Mouse (Mus musculus): ENCODE results near the gene Slco2b1. TPM values are rescaled to one million over a fixed set of nuclear protein-coding genes. Genes with fewer than 3 reads are reported as not detected.
A peak's percentile ranks its signal among the peaks of the same experiment; 100 is the strongest.

Slco2b1 gene
- polyA plus RNA-seq, 1 experiment from 2014 or later = 0.36 TPM

DNA sequence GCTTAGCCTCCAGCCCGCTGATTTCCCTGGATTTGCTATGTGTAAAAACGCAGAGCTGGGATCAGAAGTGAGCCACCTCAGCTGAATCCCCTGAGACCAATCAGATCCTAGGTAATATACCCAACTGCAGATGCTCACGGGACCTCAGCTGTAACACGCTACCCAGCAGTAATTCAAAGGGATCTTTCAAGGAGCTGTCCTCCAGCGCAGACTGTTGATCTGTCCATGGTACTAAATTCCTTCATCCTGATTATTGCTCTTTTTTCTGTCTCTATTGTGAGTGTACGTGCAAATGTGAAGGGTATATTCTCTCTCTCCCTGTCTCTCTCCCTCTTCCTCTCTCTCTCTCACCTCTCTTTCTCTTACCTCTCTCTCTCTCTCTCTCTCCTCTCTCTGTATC lies 78.9 kb downstream of the Slco2b1 start:
- H3K4me1 ChIP-seq (ENCODE audit: control insufficient read depth, insufficient read depth, low read length) = no peaks in the 10 kb centered on the region
- peaks cover 47% of the 10 kb centered on the region for H3K27me3 ChIP-seq (ENCODE audit: control insufficient read depth, insufficient read depth, low read length)
- no peak overlapping the region for H3K4me2 ChIP-seq
- no peaks in the 10 kb centered on the region for H3K36me3 ChIP-seq (ENCODE audit: control insufficient read depth, insufficient read depth, low read length)
- H3K9me3 ChIP-seq (replicated peaks; ENCODE audit: control insufficient read depth, low read length) = no peaks in the 10 kb centered on the region
- no peak overlapping the region for H3K27ac ChIP-seq (ENCODE audit: low read depth, low read length)
- no peak overlapping the region for H3K9ac ChIP-seq (ENCODE audit: low read depth, low read length)
- ATAC-seq (replicated peaks; ENCODE audit: insufficient number of reproducible peaks, low FRiP score, low TSS enrichment) = no peak
- H3K4me3 ChIP-seq (ENCODE audit: low read depth, low read length) = no peak overlapping the region
- WGBS (ENCODE audit: insufficient replicate concordance) = 12% methylated on average over 6 of the region's 6 CpGs

DNA sequence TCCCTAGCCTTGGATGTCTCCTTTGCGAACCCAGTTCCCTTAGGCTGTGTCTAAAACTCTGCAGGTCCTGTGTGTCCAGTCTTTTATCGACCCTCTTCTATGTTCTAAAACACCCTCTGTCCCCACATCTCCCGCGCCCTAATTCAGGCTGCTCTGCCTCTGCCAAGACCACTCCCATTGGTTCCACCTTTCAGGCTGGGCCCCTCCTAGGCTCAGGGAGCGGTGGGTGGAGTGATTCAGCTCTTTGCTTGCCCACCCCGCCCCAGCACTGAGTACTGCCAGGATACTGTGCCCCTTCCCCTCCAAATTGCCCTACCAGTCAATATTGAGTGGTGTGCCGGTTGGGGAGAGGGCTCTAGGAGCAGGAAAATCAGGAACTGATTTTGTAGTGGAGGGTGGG lies 83.8 kb downstream of the Slco2b1 start:
- no peak overlapping the region for H3K9ac ChIP-seq (ENCODE audit: low read depth, low read length)
- peak overlapping the region; percentile 92 for H3K4me2 ChIP-seq
- H3K27me3 ChIP-seq (ENCODE audit: control insufficient read depth, insufficient read depth, low read length) = peaks cover 84% of the 10 kb centered on the region
- peak overlapping the region; percentile 56; the same call in 1 of the 2 replicates for H3K4me3 ChIP-seq (ENCODE audit: low read depth, low read length)
- peaks cover 16% of the 10 kb centered on the region for H3K4me1 ChIP-seq (ENCODE audit: control insufficient read depth, insufficient read depth, low read length)
- no peaks in the 10 kb centered on the region for H3K36me3 ChIP-seq (ENCODE audit: control insufficient read depth, insufficient read depth, low read length)
- no peaks in the 10 kb centered on the region for H3K9me3 ChIP-seq (replicated peaks; ENCODE audit: control insufficient read depth, low read length)
- ATAC-seq (replicated peaks; ENCODE audit: insufficient number of reproducible peaks, low FRiP score, low TSS enrichment) = no peak
- no peak overlapping the region for H3K27ac ChIP-seq (ENCODE audit: low read depth, low read length)
- WGBS (ENCODE audit: insufficient replicate concordance) = 9% methylated on average over 7 of the region's 7 CpGs

DNA sequence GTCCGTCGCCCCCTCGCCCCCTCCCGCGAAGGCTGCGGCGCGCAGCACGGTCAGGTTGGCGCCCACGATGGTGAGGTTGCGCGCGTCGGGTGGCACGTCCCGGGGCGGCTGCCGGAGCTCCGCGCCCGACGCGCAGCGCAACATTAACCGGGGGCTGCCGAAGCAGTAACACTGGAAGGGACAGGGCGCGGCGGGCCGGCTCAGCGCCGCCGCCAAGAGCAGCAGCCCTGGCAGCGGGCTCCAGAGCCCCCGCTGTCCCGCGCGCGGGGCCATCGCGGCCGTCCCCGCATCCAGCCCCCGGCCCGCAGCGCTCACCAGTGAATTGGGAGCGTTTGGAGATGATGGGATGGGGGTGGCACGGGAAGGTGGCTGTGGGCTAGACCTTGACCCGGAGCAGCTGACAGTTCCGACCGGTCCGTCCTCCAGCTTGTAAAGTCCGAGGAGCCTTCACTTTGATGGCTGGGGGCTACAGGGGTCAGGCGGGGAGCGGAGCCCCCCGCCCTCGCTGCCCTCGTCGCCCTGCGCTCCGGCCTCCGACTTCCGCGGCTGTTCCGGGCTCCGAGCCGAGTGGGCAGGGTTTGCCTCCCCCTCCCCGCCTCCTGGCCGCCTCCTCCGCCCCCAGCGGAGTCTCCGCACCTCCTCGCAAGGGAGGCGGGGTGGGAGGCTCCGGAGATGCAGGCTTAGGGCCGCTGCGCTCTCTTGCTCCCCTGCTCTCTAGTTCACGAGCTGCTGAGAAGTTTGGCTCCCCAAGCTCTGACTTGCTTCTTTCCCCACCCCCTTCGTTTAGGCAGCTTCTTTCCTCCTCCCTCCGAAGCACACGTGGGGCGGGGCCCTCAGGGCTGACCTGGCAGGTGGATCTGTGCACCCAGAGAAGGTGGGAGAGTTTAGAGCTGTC lies 84.5 kb downstream of the Slco2b1 start, which contains the start of gene Tpbgl:
Tpbgl (minus strand) TSS at position 728 of the 895 bp plus-strand sequence.
- H3K9ac ChIP-seq (ENCODE audit: low read depth, low read length) = peak within 1 kb of the TSS; percentile 54
- H3K9me3 ChIP-seq (replicated peaks; ENCODE audit: control insufficient read depth, low read length) = no peaks in the 10 kb centered on the region
- under 1% methylated on average over 70 of the region's 83 CpGs for WGBS (ENCODE audit: insufficient replicate concordance)
- H3K4me2 ChIP-seq = peak within 1 kb of the TSS; percentile 92
- peak within 1 kb of the TSS; percentile 56 for H3K4me3 ChIP-seq (ENCODE audit: low read depth, low read length)
- no peaks in the 10 kb centered on the region for H3K36me3 ChIP-seq (ENCODE audit: control insufficient read depth, insufficient read depth, low read length)
- 0 out of 2 replicates have a peak, but pooled peaks have one; percentile 14 for ATAC-seq (replicated peaks; ENCODE audit: insufficient number of reproducible peaks, low FRiP score, low TSS enrichment)
- H3K4me1 ChIP-seq (ENCODE audit: control insufficient read depth, insufficient read depth, low read length) = peaks cover 16% of the 10 kb centered on the region
- no peak within 1 kb of the TSS for H3K27ac ChIP-seq (ENCODE audit: low read depth, low read length)
- H3K27me3 ChIP-seq (ENCODE audit: control insufficient read depth, insufficient read depth, low read length) = peaks cover 86% of the 10 kb centered on the region

DNA sequence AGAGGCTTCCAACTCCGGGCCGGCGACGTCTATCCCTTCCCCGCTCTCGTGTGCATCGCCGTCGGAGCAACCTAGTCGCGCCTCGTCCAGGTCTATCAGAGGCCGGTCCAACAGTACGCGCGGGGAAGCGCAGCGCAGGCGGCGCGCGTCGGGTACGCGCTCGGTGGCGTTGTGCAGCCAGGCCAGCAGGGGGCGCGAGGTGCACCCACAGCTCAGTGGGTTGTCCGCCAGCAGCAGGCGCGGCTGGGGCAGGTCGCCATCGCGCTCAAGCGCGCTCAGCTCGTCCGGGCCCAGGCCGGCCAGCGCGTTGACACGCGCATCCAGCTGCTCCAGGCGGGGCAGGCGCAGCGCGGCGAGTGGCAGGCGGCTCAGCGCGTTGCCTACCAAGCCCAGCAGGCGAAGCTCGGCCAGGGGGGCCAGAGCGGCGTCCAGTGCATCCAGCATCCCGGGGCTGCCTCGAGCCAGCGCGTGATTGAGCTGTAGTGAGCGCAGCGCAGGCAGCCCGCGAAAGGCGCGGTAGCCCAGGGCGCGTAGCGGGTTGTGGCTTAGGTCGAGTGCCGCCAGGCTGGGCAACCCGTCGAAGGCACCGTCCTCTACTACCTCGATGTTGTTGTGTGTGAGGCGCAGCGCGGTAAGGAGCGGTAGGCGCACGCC lies 85.3 kb downstream of the Slco2b1 start:
- under 1% methylated on average over 81 of the region's 81 CpGs for WGBS (ENCODE audit: insufficient replicate concordance)
- H3K9ac ChIP-seq (ENCODE audit: low read depth, low read length) = peak overlapping the region; percentile 54
- ATAC-seq (replicated peaks; ENCODE audit: insufficient number of reproducible peaks, low FRiP score, low TSS enrichment) = peak; percentile 74
- peaks cover 16% of the 10 kb centered on the region for H3K4me1 ChIP-seq (ENCODE audit: control insufficient read depth, insufficient read depth, low read length)
- H3K9me3 ChIP-seq (replicated peaks; ENCODE audit: control insufficient read depth, low read length) = no peaks in the 10 kb centered on the region
- H3K4me3 ChIP-seq (ENCODE audit: low read depth, low read length) = peak overlapping the region; percentile 56
- H3K4me2 ChIP-seq = peak overlapping the region; percentile 92
- peaks cover 85% of the 10 kb centered on the region for H3K27me3 ChIP-seq (ENCODE audit: control insufficient read depth, insufficient read depth, low read length)
- H3K27ac ChIP-seq (ENCODE audit: low read depth, low read length) = no peak overlapping the region
- no peaks in the 10 kb centered on the region for H3K36me3 ChIP-seq (ENCODE audit: control insufficient read depth, insufficient read depth, low read length)

DNA sequence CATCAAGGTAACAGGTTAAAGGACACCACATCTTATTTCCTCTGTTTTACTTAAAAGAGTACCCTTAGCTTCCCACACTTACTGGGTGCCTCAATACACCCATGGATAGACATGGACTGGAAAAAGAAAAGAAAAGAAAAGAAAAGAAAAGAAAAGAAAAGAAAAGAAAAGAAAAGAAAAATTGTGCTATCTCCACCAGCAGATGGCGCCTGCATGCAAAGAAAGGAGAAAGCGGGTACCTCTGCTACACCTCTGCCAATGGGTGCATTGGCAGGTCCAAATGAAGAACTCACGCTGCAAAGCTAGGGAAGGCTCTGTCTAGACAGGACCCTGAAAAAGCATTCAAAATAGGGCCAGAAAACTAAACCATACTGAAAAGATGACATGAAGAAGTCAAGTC lies 92.3 kb downstream of the Slco2b1 start:
- H3K27me3 ChIP-seq (ENCODE audit: control insufficient read depth, insufficient read depth, low read length) = peaks cover 25% of the 10 kb centered on the region
- H3K27ac ChIP-seq (ENCODE audit: low read depth, low read length) = no peak overlapping the region
- no peak overlapping the region for H3K4me3 ChIP-seq (ENCODE audit: low read depth, low read length)
- no peaks in the 10 kb centered on the region for H3K9me3 ChIP-seq (replicated peaks; ENCODE audit: control insufficient read depth, low read length)
- 9% methylated on average over 3 of the region's 3 CpGs for WGBS (ENCODE audit: insufficient replicate concordance)
- no peak for ATAC-seq (replicated peaks; ENCODE audit: insufficient number of reproducible peaks, low FRiP score, low TSS enrichment)
- H3K36me3 ChIP-seq (ENCODE audit: control insufficient read depth, insufficient read depth, low read length) = no peaks in the 10 kb centered on the region
- no peak overlapping the region for H3K4me2 ChIP-seq
- no peak overlapping the region for H3K9ac ChIP-seq (ENCODE audit: low read depth, low read length)
- H3K4me1 ChIP-seq (ENCODE audit: control insufficient read depth, insufficient read depth, low read length) = no peaks in the 10 kb centered on the region

DNA sequence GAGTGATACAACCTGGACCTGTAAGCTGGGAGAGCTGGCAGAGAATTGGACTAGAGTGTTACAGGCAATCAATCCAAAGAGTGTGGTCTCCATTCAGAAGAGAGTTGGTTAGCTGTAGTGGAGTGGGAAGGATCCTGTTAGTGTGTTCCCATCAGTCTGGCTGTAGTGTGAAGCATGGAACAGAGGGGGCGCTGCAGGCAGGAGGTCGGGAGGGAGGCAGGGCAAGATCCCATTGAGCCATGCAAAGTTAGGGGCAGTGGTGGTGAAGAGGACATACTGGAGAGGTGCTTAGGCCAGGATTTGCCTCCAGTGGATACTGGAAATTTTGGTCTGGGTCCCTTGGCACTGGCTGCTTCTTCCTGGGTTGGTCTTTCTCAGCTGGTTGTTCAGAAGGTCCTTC lies 92.9 kb downstream of the Slco2b1 start:
- Histone ChIP-seq H3K27ac (ENCODE audit: low read depth, low read length) (no peak overlapping the region), H3K9me3 (replicated peaks; ENCODE audit: control insufficient read depth, low read length) (no peaks in the 10 kb centered on the region), H3K9ac (ENCODE audit: low read depth, low read length) (no peak overlapping the region), H3K27me3 (ENCODE audit: control insufficient read depth, insufficient read depth, low read length) (peaks cover 21% of the 10 kb centered on the region), H3K4me2 (no peak overlapping the region), H3K4me3 (ENCODE audit: low read depth, low read length) (no peak overlapping the region), H3K4me1 (ENCODE audit: control insufficient read depth, insufficient read depth, low read length) (no peaks in the 10 kb centered on the region), H3K36me3 (ENCODE audit: control insufficient read depth, insufficient read depth, low read length) (no peaks in the 10 kb centered on the region)
- WGBS (ENCODE audit: insufficient replicate concordance) = 63% methylated on average over 2 of the region's 2 CpGs
- ATAC-seq (replicated peaks; ENCODE audit: insufficient number of reproducible peaks, low FRiP score, low TSS enrichment) = no peak

Other genes starting within 250 kb of the Slco2b1 start
- gene Klhl35, start 245.3 kb downstream of the Slco2b1 start, polyA plus RNA-seq (2014; fragmentation: Nextera tagmentation; extraction: Ambion mirVana) = 0.77 and 1.0 TPM in 2 replicates
- 591 and 608 TPM in 2 replicates for gene Rps3, start 227.6 kb downstream of the Slco2b1 start, polyA plus RNA-seq (2014; fragmentation: Nextera tagmentation; extraction: Ambion mirVana)
- gene Arrb1, start 175.9 kb downstream of the Slco2b1 start, polyA plus RNA-seq (2014; fragmentation: Nextera tagmentation; extraction: Ambion mirVana) = 4.9 and 5.3 TPM in 2 replicates
- 1.4 and 1.5 TPM in 2 replicates for gene Tpbgl, start 84.2 kb downstream of the Slco2b1 start, polyA plus RNA-seq (2014; fragmentation: Nextera tagmentation; extraction: Ambion mirVana)
- not detected in 2 replicates for gene Olfr520, start 18.9 kb upstream of the Slco2b1 start, polyA plus RNA-seq (2014; fragmentation: Nextera tagmentation; extraction: Ambion mirVana)
- gene Olfr521, start 52.2 kb upstream of the Slco2b1 start, polyA plus RNA-seq (2014; fragmentation: Nextera tagmentation; extraction: Ambion mirVana) = not detected in 2 replicates
- 2.9 and 3.2 TPM in 2 replicates for gene Neu3, start 117.1 kb upstream of the Slco2b1 start, polyA plus RNA-seq (2014; fragmentation: Nextera tagmentation; extraction: Ambion mirVana)
- 0.23 and 0.49 TPM in 2 replicates for gene Xrra1, start 147.8 kb upstream of the Slco2b1 start, polyA plus RNA-seq (2014; fragmentation: Nextera tagmentation; extraction: Ambion mirVana)
- gene Spcs2, start 152.1 kb upstream of the Slco2b1 start, polyA plus RNA-seq (2014; fragmentation: Nextera tagmentation; extraction: Ambion mirVana) = 208 and 229 TPM in 2 replicates

All from heart, embryonic 11.5 days (tissue).